Mouse (Mus musculus): Measurements from ENCODE around the gene Snx27. TPM values are rescaled to one million over a fixed set of nuclear protein-coding genes. Genes with fewer than 3 reads are reported as not detected.

Gene Snx27
- polyA plus RNA-seq, 1 experiment, result 55.9 TPM

DNA sequence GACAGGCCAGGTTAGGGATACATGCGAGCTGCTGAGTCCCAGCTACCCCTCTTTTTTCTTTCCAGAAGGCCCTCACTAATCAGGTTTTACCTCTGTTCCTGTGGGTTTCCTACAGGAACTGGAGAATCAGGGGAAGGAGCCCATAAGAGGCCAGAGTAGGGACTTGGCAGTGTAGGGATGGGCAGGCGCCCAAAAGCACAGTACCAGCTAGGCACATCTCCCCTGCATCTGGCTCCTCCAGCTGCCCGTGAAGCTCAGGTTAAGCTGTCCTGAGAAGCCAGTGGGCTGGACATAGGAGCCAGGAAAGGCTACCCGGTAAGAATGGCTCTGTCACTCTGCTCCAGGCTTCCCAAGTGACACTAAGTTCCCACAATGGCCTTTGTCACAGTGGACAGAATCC is 101.1 kb downstream of the Snx27 start:
- TF ChIP-seq CTCF (IDR thresholded peaks at IDR 0.05; ENCODE audit: borderline replicate concordance, insufficient read depth, low read depth, low read length), result no peak
- TF ChIP-seq POLR2A (IDR thresholded peaks at IDR 0.05; ENCODE audit: borderline replicate concordance, insufficient read depth, low read length), result no peak
- H3K4me3 ChIP-seq (replicated peaks; ENCODE audit: insufficient read depth, low read depth, low read length), result no peak overlapping the region
- no peaks in the 10 kb centered on the region for H3K27me3 ChIP-seq (ENCODE audit: control insufficient read depth, insufficient read depth, low read length)
- no peak overlapping the region for H3K27ac ChIP-seq (ENCODE audit: insufficient read depth, low read length)
- 55% methylated on average over 4 of the region's 4 CpGs for WGBS
- no peak for DNase-seq
- H3K4me1 ChIP-seq (ENCODE audit: control insufficient read depth, insufficient read depth, low read length), result peaks cover 34% of the 10 kb centered on the region

DNA sequence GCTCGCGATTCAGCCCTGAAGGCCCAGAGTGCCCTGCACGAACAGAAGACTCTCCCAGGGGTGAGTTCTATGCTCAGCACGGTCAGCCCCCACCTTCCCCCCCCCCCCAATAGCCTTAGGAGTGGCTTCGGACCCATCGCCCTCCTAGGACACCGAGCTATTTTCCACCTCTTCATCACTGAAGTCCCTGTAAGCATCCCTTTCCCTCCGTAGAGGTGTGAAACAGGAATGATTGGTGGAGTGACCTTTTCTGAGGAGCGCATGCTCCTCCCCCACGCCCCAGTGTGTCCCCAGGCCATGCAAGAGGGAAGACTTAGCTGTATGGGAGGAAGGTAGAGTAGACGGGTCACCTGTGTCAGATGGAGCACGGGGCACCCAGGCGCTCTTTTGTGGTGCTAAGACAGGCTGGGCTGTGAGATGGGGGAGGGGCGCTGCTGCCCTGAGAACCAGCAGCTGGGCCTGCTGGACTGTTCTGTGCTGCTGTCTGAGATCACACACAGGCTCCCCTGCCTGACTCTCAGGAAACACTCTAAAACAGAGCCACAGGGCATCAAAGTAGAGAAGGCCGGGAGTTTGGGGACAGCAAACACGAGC is 102.1 kb downstream of the Snx27 start, which contains the start of gene Riiad1:
Gene Riiad1, minus strand, starts transcription at position 51 of the 594 bp plus-strand sequence.
- 41% methylated on average over 16 of the region's 16 CpGs for WGBS
- TF ChIP-seq CTCF (IDR thresholded peaks at IDR 0.05; ENCODE audit: borderline replicate concordance, insufficient read depth, low read depth, low read length), result no peak
- TF ChIP-seq POLR2A (IDR thresholded peaks at IDR 0.05; ENCODE audit: borderline replicate concordance, insufficient read depth, low read length), result no peak
- H3K27ac ChIP-seq (ENCODE audit: insufficient read depth, low read length), result no peak within 1 kb of the TSS
- DNase-seq, result peak; percentile 22 to 29
- no peaks in the 10 kb centered on the region for H3K27me3 ChIP-seq (ENCODE audit: control insufficient read depth, insufficient read depth, low read length)
- H3K4me3 ChIP-seq (replicated peaks; ENCODE audit: insufficient read depth, low read depth, low read length), result peak within 1 kb of the TSS; percentile 86
- H3K4me1 ChIP-seq (ENCODE audit: control insufficient read depth, insufficient read depth, low read length), result peaks cover 28% of the 10 kb centered on the region

- Histone ChIP-seq H3K27me3 (ENCODE audit: control insufficient read depth, insufficient read depth, low read length) (no peaks in the 10 kb centered on the region), H3K27ac (ENCODE audit: insufficient read depth, low read length) (no peak overlapping the region), H3K4me3 (replicated peaks; ENCODE audit: insufficient read depth, low read depth, low read length) (peak overlapping the region; percentile 86), H3K4me1 (ENCODE audit: control insufficient read depth, insufficient read depth, low read length) (peaks cover 21% of the 10 kb centered on the region)
- TF ChIP-seq CTCF (IDR thresholded peaks at IDR 0.05; ENCODE audit: borderline replicate concordance, insufficient read depth, low read depth, low read length), result no peak
- no peak for TF ChIP-seq POLR2A (IDR thresholded peaks at IDR 0.05; ENCODE audit: borderline replicate concordance, insufficient read depth, low read length)
- 27% methylated on average over 11 of the region's 11 CpGs for WGBS
- peak in 1 of 2 experiments; percentile 22 for DNase-seq
These were observed 103.0 kb downstream of the Snx27 start for GRCm38 (mm10) chr3:94479564-94479963.

DNA sequence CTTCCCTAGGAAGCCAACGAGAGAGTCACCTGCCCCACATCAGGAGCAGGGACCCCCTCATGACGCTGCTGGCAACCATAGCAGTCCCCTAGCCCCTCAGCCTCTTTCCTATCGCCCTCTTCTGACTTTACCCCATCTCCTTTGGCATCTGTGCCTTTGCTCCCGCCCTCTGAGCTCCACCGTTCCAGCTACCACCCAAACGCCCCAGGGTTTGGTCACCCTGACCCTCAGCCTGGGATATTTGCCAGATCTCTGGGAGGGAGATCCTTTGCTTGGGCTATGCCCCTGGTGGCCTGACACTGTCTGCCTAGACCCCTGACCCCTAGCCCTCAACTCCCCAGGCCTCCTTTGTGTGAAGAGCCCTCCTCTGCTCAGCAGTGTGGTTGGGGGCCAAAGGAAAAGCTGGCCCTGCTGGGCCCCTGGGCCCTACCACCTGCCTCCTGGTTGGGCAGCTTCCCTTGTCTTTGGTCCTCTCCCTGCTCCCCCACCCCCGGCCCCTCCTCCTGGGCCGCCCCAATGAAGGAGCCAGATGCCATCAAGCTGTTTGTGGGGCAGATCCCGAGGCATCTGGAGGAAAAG is 103.8 kb downstream of the Snx27 start:
- no peaks in the 10 kb centered on the region for H3K27me3 ChIP-seq (ENCODE audit: control insufficient read depth, insufficient read depth, low read length)
- peak; percentile 45 to 57 for DNase-seq
- peaks cover 17% of the 10 kb centered on the region for H3K4me1 ChIP-seq (ENCODE audit: control insufficient read depth, insufficient read depth, low read length)
- WGBS, result 3% methylated on average over 9 of the region's 9 CpGs
- peak overlapping the region; percentile 83 for H3K27ac ChIP-seq (ENCODE audit: insufficient read depth, low read length)
- no peak for TF ChIP-seq POLR2A (IDR thresholded peaks at IDR 0.05; ENCODE audit: borderline replicate concordance, insufficient read depth, low read length)
- TF ChIP-seq CTCF (IDR thresholded peaks at IDR 0.05; ENCODE audit: borderline replicate concordance, insufficient read depth, low read depth, low read length), result no peak
- peak overlapping the region; percentile 86 for H3K4me3 ChIP-seq (replicated peaks; ENCODE audit: insufficient read depth, low read depth, low read length)

DNA sequence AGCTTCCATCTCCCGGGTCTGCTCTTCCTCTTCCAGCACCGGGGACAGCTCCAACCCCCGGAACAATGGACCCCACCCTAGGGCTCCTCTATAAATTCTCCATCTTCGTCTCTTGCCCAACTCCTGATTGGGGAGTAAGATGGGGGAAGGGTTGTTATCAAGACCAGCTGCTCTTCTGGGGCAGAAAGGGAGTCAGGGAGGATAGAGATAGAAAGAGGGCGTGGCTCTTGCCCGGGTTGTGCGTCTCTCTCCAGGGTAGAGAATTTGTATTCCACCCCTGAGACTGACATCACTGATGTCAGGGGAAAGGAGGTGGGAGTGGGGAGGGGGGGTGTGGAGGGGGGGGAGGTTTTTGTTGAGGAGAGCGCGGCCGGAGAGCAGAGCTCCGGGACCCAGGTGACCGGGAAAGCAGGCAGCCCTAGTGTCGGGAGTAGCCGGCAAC is 104.5 kb downstream of the Snx27 start, which contains the start of gene Celf3:
Gene Celf3, plus strand, starts transcription at position 315 of the 442 bp plus-strand sequence.
- 1% methylated on average over 11 of the region's 14 CpGs for WGBS
- peak within 1 kb of the TSS; percentile 83 for H3K27ac ChIP-seq (ENCODE audit: insufficient read depth, low read length)
- peak within 1 kb of the TSS; percentile 86 for H3K4me3 ChIP-seq (replicated peaks; ENCODE audit: insufficient read depth, low read depth, low read length)
- peak; percentile 53 for TF ChIP-seq POLR2A (IDR thresholded peaks at IDR 0.05; ENCODE audit: borderline replicate concordance, insufficient read depth, low read length)
- TF ChIP-seq CTCF (IDR thresholded peaks at IDR 0.05; ENCODE audit: borderline replicate concordance, insufficient read depth, low read depth, low read length), result no peak
- DNase-seq, result peak; percentile 81 to 87
- peaks cover 21% of the 10 kb centered on the region for H3K4me1 ChIP-seq (ENCODE audit: control insufficient read depth, insufficient read depth, low read length)
- H3K27me3 ChIP-seq (ENCODE audit: control insufficient read depth, insufficient read depth, low read length), result no peaks in the 10 kb centered on the region

- peak overlapping the region; percentile 86 for H3K4me3 ChIP-seq (replicated peaks; ENCODE audit: insufficient read depth, low read depth, low read length)
- no peaks in the 10 kb centered on the region for H3K27me3 ChIP-seq (ENCODE audit: control insufficient read depth, insufficient read depth, low read length)
- peaks cover 26% of the 10 kb centered on the region for H3K4me1 ChIP-seq (ENCODE audit: control insufficient read depth, insufficient read depth, low read length)
- peak overlapping the region; percentile 45; the same call in 1 of the 2 replicates for H3K27ac ChIP-seq (ENCODE audit: insufficient read depth, low read length)
- DNase-seq, result peak; percentile 46 to 60
- 2% methylated on average over 4 of the region's 4 CpGs for WGBS
- TF ChIP-seq CTCF (IDR thresholded peaks at IDR 0.05; ENCODE audit: borderline replicate concordance, insufficient read depth, low read depth, low read length), result no peak
- no peak for TF ChIP-seq POLR2A (IDR thresholded peaks at IDR 0.05; ENCODE audit: borderline replicate concordance, insufficient read depth, low read length)
These were observed 105.1 kb downstream of the Snx27 start for GRCm38 (mm10) chr3:94477444-94477843.

GRCm38 (mm10) chr3:94476301-94477035 is 106.0 kb downstream of the Snx27 start:
- no peaks in the 10 kb centered on the region for H3K27me3 ChIP-seq (ENCODE audit: control insufficient read depth, insufficient read depth, low read length)
- no peak overlapping the region for H3K27ac ChIP-seq (ENCODE audit: insufficient read depth, low read length)
- DNase-seq, result no peak
- peaks cover 26% of the 10 kb centered on the region for H3K4me1 ChIP-seq (ENCODE audit: control insufficient read depth, insufficient read depth, low read length)
- H3K4me3 ChIP-seq (replicated peaks; ENCODE audit: insufficient read depth, low read depth, low read length), result no peak overlapping the region
- WGBS, result 83% methylated on average over 8 of the region's 8 CpGs
- TF ChIP-seq CTCF (IDR thresholded peaks at IDR 0.05; ENCODE audit: borderline replicate concordance, insufficient read depth, low read depth, low read length) (no peak), POLR2A (IDR thresholded peaks at IDR 0.05; ENCODE audit: borderline replicate concordance, insufficient read depth, low read length) (no peak)
